11 mouse cellular contexts compared by ENCODE assay signal in the genomic region with DNA sequence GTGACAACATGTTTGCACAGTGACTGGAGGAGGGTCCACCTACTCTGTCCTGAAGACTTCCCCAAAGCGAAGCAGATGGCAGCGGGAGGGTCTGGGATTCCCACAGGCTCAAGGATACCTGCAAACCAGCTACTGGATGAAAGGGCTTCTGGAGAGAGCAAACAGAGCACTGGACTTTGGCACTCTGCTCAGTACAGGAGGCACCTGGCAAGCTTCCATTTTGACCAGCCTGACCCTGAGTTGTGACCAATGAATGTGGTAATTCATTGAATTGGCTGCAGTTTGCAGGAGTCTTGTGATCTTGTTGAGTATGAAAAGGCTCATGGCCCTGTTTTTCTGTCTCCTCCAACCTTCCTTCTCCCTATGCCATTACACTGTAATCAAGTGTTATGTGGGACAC. TPM values are rescaled to one million over a fixed set of nuclear protein-coding genes. Genes with fewer than 3 reads are reported as not detected.
DNase-seq lines count a peak whose midpoint lies in the region; ATAC-seq lines count a peak whose summit lies in the region.
"Had no signal": no experiment of that assay in that cellular context is flagged by ENCODE, and none has a peak within 500 bp of the region (broad histone marks: within the 10 kb centered on the region; RNA-seq: fewer than 3 reads in every experiment).

No protein-coding gene starts in this region.

- 100% methylated on average over 2 of the region's 2 CpGs for WGBS in kidney, embryonic 16.5 days
- WGBS in liver, embryonic 16.5 days (ENCODE audit: insufficient replicate concordance) = 67% methylated on average over 2 of the region's 2 CpGs
- WGBS in midbrain, embryonic 13.5 days = 92% methylated on average over 2 of the region's 2 CpGs

- peak; percentile 85 for DNase-seq in kidney, adult 18-20 months
- DNase-seq in adrenal gland, postnatal 25 days = peak; percentile 59
- DNase-seq in kidney, postnatal 25 days = peak; percentile 91 to 93
- DNase-seq in thymus, adult 18-20 months = no peak
- DNase-seq in thymus, postnatal 0 days (ENCODE audit: low spot score) = no peak
- DNase-seq: heart, adult 11 months had no signal

- no peaks in the 10 kb centered on the region for H3K4me1 ChIP-seq in kidney, embryonic 16.5 days (ENCODE audit: insufficient read depth, low read length)
- no peaks in the 10 kb centered on the region; the same call in 1 of the 2 replicates for H3K4me1 ChIP-seq in liver, embryonic 16.5 days (ENCODE audit: control insufficient read depth, low read depth, low read length)
- no peaks in the 10 kb centered on the region for H3K4me1 ChIP-seq in midbrain, embryonic 13.5 days (replicated peaks)
- H3K4me1 ChIP-seq: midbrain, embryonic 15.5 days had no signal

- no peaks in the 10 kb centered on the region for H3K9me3 ChIP-seq in kidney, embryonic 16.5 days (ENCODE audit: low read length)
- H3K9me3 ChIP-seq in liver, embryonic 16.5 days (replicated peaks; ENCODE audit: control insufficient read depth, low read length) = no peaks in the 10 kb centered on the region
- H3K9me3 ChIP-seq in midbrain, embryonic 13.5 days = no peaks in the 10 kb centered on the region
- H3K9me3 ChIP-seq: midbrain, embryonic 15.5 days had no signal

- H3K27me3 ChIP-seq in kidney, embryonic 16.5 days (ENCODE audit: insufficient read depth, low read length) = no peaks in the 10 kb centered on the region
- H3K27me3 ChIP-seq in liver, embryonic 16.5 days (ENCODE audit: control insufficient read depth, insufficient read depth, low read depth, low read length) = no peaks in the 10 kb centered on the region
- no peaks in the 10 kb centered on the region for H3K27me3 ChIP-seq in midbrain, embryonic 13.5 days
- H3K27me3 ChIP-seq: midbrain, embryonic 15.5 days had no signal

- H3K36me3 ChIP-seq in kidney, embryonic 16.5 days (ENCODE audit: insufficient read depth, low read length) = peaks cover 41% of the 10 kb centered on the region
- no peaks in the 10 kb centered on the region for H3K36me3 ChIP-seq in liver, embryonic 16.5 days (ENCODE audit: control insufficient read depth, insufficient read depth)
- no peaks in the 10 kb centered on the region for H3K36me3 ChIP-seq in midbrain, embryonic 13.5 days
- H3K36me3 ChIP-seq: midbrain, embryonic 15.5 days had no signal

- H3K4me2 ChIP-seq in kidney, embryonic 16.5 days (replicated peaks; ENCODE audit: low read depth, low read length) = no peak overlapping the region
- H3K4me2 ChIP-seq in liver, embryonic 16.5 days (ENCODE audit: low read depth, low read length) = no peak overlapping the region
- H3K4me2 ChIP-seq in midbrain, embryonic 13.5 days (replicated peaks) = no peak overlapping the region
- H3K4me2 ChIP-seq: midbrain, embryonic 15.5 days had no signal

- no peak for ATAC-seq in kidney, embryonic 16.5 days (ENCODE audit: low FRiP score, low TSS enrichment)
- ATAC-seq in liver, embryonic 16.5 days (ENCODE audit: low read depth) = peak; percentile 95
- ATAC-seq in midbrain, embryonic 13.5 days = no peak
- ATAC-seq: CD4-positive, CD25-positive, alpha-beta regulatory T cell, adult 4 months; midbrain, embryonic 15.5 days had no signal

- no peak overlapping the region; the same call in 1 of the 2 replicates for H3K27ac ChIP-seq in kidney, embryonic 16.5 days (ENCODE audit: low read length)
- H3K27ac ChIP-seq in liver, embryonic 16.5 days (ENCODE audit: low read length) = peak overlapping the region; percentile 60
- no peak overlapping the region for H3K27ac ChIP-seq in midbrain, embryonic 13.5 days
- H3K27ac ChIP-seq: midbrain, embryonic 15.5 days had no signal

- H3K4me3 ChIP-seq in kidney, embryonic 16.5 days (ENCODE audit: low read length) = no peak overlapping the region
- H3K4me3 ChIP-seq in liver, embryonic 16.5 days (ENCODE audit: low read depth, low read length) = no peak overlapping the region
- no peak overlapping the region for H3K4me3 ChIP-seq in midbrain, embryonic 13.5 days (replicated peaks)
- H3K4me3 ChIP-seq: midbrain, embryonic 15.5 days had no signal

- H3K9ac ChIP-seq in kidney, embryonic 16.5 days (replicated peaks; ENCODE audit: low read length) = no peak overlapping the region
- H3K9ac ChIP-seq in liver, embryonic 16.5 days (ENCODE audit: low read depth, low read length) = no peak overlapping the region
- H3K9ac ChIP-seq in midbrain, embryonic 13.5 days (replicated peaks) = no peak overlapping the region
- H3K9ac ChIP-seq: midbrain, embryonic 15.5 days had no signal

RNA-seq across cellular contexts. Expression of a gene that starts 32.2 kb away (rescaled TPM):
- 49.7 TPM in 2 replicates for polyA plus RNA-seq in kidney, embryonic 16.5 days (2015; fragmentation: Nextera tagmentation; extraction: Ambion mirVana)
- 1.8 and 3.1 TPM in 2 replicates for total RNA-seq in adrenal gland, postnatal 25 days (2021)
- polyA plus RNA-seq in liver, embryonic 16.5 days (2015; fragmentation: Nextera tagmentation; extraction: Ambion mirVana) = 11.9 and 12.7 TPM in 2 replicates
- 0.70 and 0.79 TPM in 2 replicates for polyA plus RNA-seq in midbrain, embryonic 13.5 days (2015; fragmentation: Nextera tagmentation; extraction: Ambion mirVana)
- polyA plus RNA-seq in thymus, postnatal 0 days (2015; fragmentation: Nextera tagmentation; extraction: Ambion mirVana) = 2.9 and 3.0 TPM in 2 replicates
- polyA plus RNA-seq: CD4-positive, CD25-positive, alpha-beta regulatory T cell, adult 4 months had no signal

Comparison
In these comparisons a context has a peak if more than half of its experiments do, and no peak if none do; other contexts are left out.
1. DNase-seq: peak in kidney, adult 18-20 months (single experiment), adrenal gland, postnatal 25 days (single experiment) and kidney, postnatal 25 days (2 of 2); none in thymus, adult 18-20 months (0 of 2) and thymus, postnatal 0 days (single experiment).